Mouse (Mus musculus) kidney, adult 2 months (tissue): ENCODE measurements around the gene Arhgdig. TPM values are rescaled to one million over a fixed set of nuclear protein-coding genes. Genes with fewer than 3 reads are reported as not detected.
"Not testable (repeated sequence)": the region's sequence is repeated elsewhere in the genome, so short reads cannot be mapped to it uniquely, and the experiment has no call there.

Source experiments
- DNase-seq: peaks from one replicate; pipeline ENCODE4 v3.0.0; 2021
- H3K27ac ChIP-seq: fragments of 200-500 bp; 2 replicates; pipeline ENCODE4 v1.5.1; 2012; ENCODE audit warnings: low read depth, low read length, control low read depth, inconsistent platforms; ENCODE audit not compliant: insufficient read depth
- H3K27me3 ChIP-seq: fragments of 200-500 bp; replicated peaks from 2 replicates; pipeline ENCODE4 v1.6.1; 2012; ENCODE audit warnings: mild to moderate bottlenecking, moderate library complexity, low read length, inconsistent platforms; ENCODE audit not compliant: control insufficient read depth, insufficient read depth
- H3K36me3 ChIP-seq: fragments of 200-500 bp; 2 replicates; pipeline ENCODE4 v1.6.1; 2012; ENCODE audit warnings: mild to moderate bottlenecking, moderate library complexity, low read length, inconsistent platforms; ENCODE audit not compliant: control insufficient read depth, insufficient read depth
- H3K4me1 ChIP-seq: fragments of 200-500 bp; 2 replicates; pipeline ENCODE4 v1.6.1; 2011; ENCODE audit warnings: low read length; ENCODE audit not compliant: control insufficient read depth, insufficient read depth
- H3K4me3 ChIP-seq: fragments of 200-500 bp; 2 replicates; pipeline ENCODE4 v1.5.1; 2011; ENCODE audit warnings: mild to moderate bottlenecking, low read depth, low read length, control low read depth; ENCODE audit not compliant: insufficient read depth
- CTCF ChIP-seq: fragments of 200-500 bp; conservative IDR thresholded peaks from 2 replicates; pipeline ENCODE4 v1.5.1; 2011; ENCODE audit warnings: low read depth, mild to moderate bottlenecking, control low read depth, low read length, moderate library complexity, mixed read lengths; ENCODE audit not compliant: insufficient read depth, insufficient read length
- POLR2A ChIP-seq: fragments of 200-500 bp; IDR thresholded peaks from one replicate; pipeline ENCODE4 v1.6.1; 2011; ENCODE audit warnings: low read depth, low read length, control low read depth
- WGBS: fragments of 180-500 bp; shearing (Covaris S2); methylation state at CpG from one replicate; pipeline ENCODE4 v1.1.7; 2018; 5-methylcytosine and 5-hydroxymethylcytosine counted together
- polyA plus RNA-seq: library from polyadenylated mRNA; depleted of rRNA; stranded (reverse); fragments of >200 nt; gene quantifications from 2 replicates; pipeline ENCODE4 v1.2.3, GENCODE M21; 2012

The Arhgdig gene
- polyA plus RNA-seq, 1 experiment: 3.4 TPM

GRCm38 (mm10) chr17:26192481-26193190 lies 14.9 kb downstream of the Arhgdig start:
- no peak overlapping the region for H3K4me3 ChIP-seq
- peak; percentile 88 for DNase-seq
- peaks cover 9% of the 10 kb centered on the region; the same call in 1 of the 2 replicates for H3K4me1 ChIP-seq
- H3K36me3 ChIP-seq: no peaks in the 10 kb centered on the region; the same call in 1 of the 2 replicates
- peak overlapping the region; percentile 78 for H3K27ac ChIP-seq
- H3K27me3 ChIP-seq: no peaks in the 10 kb centered on the region
- TF ChIP-seq POLR2A (no peak), CTCF (no peak)
- 72% methylated on average over 15 of the region's 15 CpGs for WGBS

- not testable (repeated sequence) for H3K27ac ChIP-seq, DNase-seq, H3K4me3 ChIP-seq, H3K36me3 ChIP-seq, H3K27me3 ChIP-seq, H3K4me1 ChIP-seq
- 92% methylated on average over 7 of the region's 7 CpGs for WGBS
Observed at GRCm38 (mm10) chr17:26191486-26191885, 16.1 kb downstream of the Arhgdig start.

GRCm38 (mm10) chr17:26188091-26188805 lies 19.3 kb downstream of the Arhgdig start:
- H3K27me3 ChIP-seq: no peaks in the 10 kb centered on the region
- peaks cover 7% of the 10 kb centered on the region; the same call in 1 of the 2 replicates for H3K4me1 ChIP-seq
- 65% methylated on average over 11 of the region's 11 CpGs for WGBS
- DNase-seq: peak; percentile 63
- no peak overlapping the region for H3K27ac ChIP-seq
- H3K4me3 ChIP-seq: no peak overlapping the region
- TF ChIP-seq CTCF (no peak), POLR2A (no peak)
- peaks cover 2% of the 10 kb centered on the region for H3K36me3 ChIP-seq

- H3K27me3 ChIP-seq: no peaks in the 10 kb centered on the region
- no peak overlapping the region for H3K4me3 ChIP-seq
- H3K36me3 ChIP-seq: peaks cover 2% of the 10 kb centered on the region
- H3K27ac ChIP-seq: no peak overlapping the region
- H3K4me1 ChIP-seq: peaks cover 3% of the 10 kb centered on the region; the same call in 1 of the 2 replicates
- TF ChIP-seq CTCF (no peak), POLR2A (no peak)
- no peak for DNase-seq
- WGBS: 89% methylated on average over 5 of the region's 5 CpGs
Observed at GRCm38 (mm10) chr17:26187592-26187991, 20.0 kb downstream of the Arhgdig start.

- no peak for TF ChIP-seq POLR2A
- TF ChIP-seq CTCF: no peak
- Histone ChIP-seq H3K27me3 (no peaks in the 10 kb centered on the region), H3K36me3 (peaks cover 2% of the 10 kb centered on the region), H3K4me3 (no peak overlapping the region), H3K4me1 (no peaks in the 10 kb centered on the region), H3K27ac (no peak overlapping the region)
- WGBS: 92% methylated on average over 3 of the region's 3 CpGs
- no peak for DNase-seq
Observed at GRCm38 (mm10) chr17:26181179-26181578, 26.4 kb downstream of the Arhgdig start.

- Histone ChIP-seq H3K27ac (no peak overlapping the region), H3K4me3 (no peak overlapping the region), H3K36me3 (no peaks in the 10 kb centered on the region; the same call in 1 of the 2 replicates)
Observed at GRCm38 (mm10) chr17:26178611-26179010, 29.0 kb downstream of the Arhgdig start.

GRCm38 (mm10) chr17:26175248-26175647 lies 32.3 kb downstream of the Arhgdig start:
- 83% methylated on average over 2 of the region's 2 CpGs for WGBS
- not testable (repeated sequence) for DNase-seq, H3K4me3 ChIP-seq, H3K27ac ChIP-seq, H3K36me3 ChIP-seq, H3K27me3 ChIP-seq, H3K4me1 ChIP-seq

More at GRCm38 (mm10) chr17:26178611-26179010, 29.0 kb downstream of the Arhgdig start:
- no peak for DNase-seq
- Histone ChIP-seq H3K27me3 (no peaks in the 10 kb centered on the region), H3K4me1 (no peaks in the 10 kb centered on the region)
- TF ChIP-seq CTCF (no peak), POLR2A (no peak)
